Mouse (Mus musculus): ENCODE measurements around the gene Gm13723. TPM values are rescaled to one million over a fixed set of nuclear protein-coding genes. Genes with fewer than 3 reads are reported as not detected.

The Gm13723 gene
- polyA plus RNA-seq (2014; fragmentation: Illumina TruSeq; extraction: RNeasy Lipid Tissue Mini Kit (QIAGEN cat#74804); ENCODE audit: low read depth, low replicate concordance) = not detected

DNA sequence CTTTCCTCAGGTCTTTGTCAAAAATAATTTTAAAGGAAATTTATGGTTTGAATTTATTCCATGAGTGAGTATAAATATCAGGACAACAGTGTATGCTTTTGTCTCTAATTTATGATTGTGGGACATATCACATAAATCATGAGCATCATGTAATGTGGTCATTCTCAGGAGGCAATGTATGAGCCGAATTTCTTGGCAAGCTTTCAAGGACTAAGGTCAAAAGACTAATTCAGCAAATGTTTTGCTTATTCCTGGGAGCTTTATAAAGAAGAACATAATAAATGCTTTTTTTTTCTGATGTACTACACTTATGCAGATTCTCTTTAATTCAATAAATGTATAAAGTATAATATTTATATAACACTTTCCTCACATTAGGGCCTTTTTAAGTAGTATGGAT lies at the start of gene Gm13723:
Gm13723 (minus strand) TSS at position 101 of the 400 bp plus-strand sequence.

GRCm38 (mm10) chr2:86892116-86892515 lies 17.5 kb upstream of the Gm13723 start, which contains the start of gene Olfr1097:
Olfr1097 (minus strand) TSS chr2:86892216.

DNA sequence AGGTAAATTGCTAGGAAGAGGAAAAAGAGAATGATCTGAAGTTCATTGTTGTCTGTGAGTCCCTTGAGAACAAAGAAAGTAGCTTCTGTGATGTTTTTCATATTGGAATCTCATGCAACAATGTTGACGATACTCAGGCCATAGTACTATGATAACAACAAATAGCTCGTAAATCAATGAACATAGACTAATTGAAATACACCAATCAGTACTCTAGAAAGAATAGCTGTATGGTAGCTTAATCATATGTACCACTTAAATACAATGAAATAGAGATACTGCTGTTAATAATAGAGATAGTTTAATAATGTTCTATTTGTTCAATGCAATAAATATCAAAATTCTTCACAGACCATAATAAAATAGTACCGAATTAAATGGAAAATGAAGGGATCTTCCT lies 23.0 kb downstream of the Gm13723 start, which contains the start of gene Olfr1095:
Olfr1095 (minus strand) TSS at position 101 of the 400 bp plus-strand sequence.

GRCm38 (mm10) chr2:86824363-86824762 lies 50.2 kb downstream of the Gm13723 start, which contains the start of gene Olfr1094:
Olfr1094 (plus strand) TSS chr2:86824663.

Other genes starting within 250 kb of the Gm13723 start
- gene Olfr1084, start 235.1 kb downstream of the Gm13723 start, polyA plus RNA-seq (2014; fragmentation: Illumina TruSeq; extraction: RNeasy Lipid Tissue Mini Kit (QIAGEN cat#74804); ENCODE audit: low read depth, low replicate concordance) = not detected
- gene Olfr1085, start 212.8 kb downstream of the Gm13723 start, polyA plus RNA-seq (2014; fragmentation: Illumina TruSeq; extraction: RNeasy Lipid Tissue Mini Kit (QIAGEN cat#74804); ENCODE audit: low read depth, low replicate concordance) = not detected
- gene Olfr1086, start 194.7 kb downstream of the Gm13723 start, polyA plus RNA-seq (2014; fragmentation: Illumina TruSeq; extraction: RNeasy Lipid Tissue Mini Kit (QIAGEN cat#74804); ENCODE audit: low read depth, low replicate concordance) = not detected
- gene Olfr1087, start 176.4 kb downstream of the Gm13723 start, polyA plus RNA-seq (2014; fragmentation: Illumina TruSeq; extraction: RNeasy Lipid Tissue Mini Kit (QIAGEN cat#74804); ENCODE audit: low read depth, low replicate concordance) = not detected
- gene Olfr1089, start 141.1 kb downstream of the Gm13723 start, polyA plus RNA-seq (2014; fragmentation: Illumina TruSeq; extraction: RNeasy Lipid Tissue Mini Kit (QIAGEN cat#74804); ENCODE audit: low read depth, low replicate concordance) = not detected
- gene Olfr1090, start 115.8 kb downstream of the Gm13723 start, polyA plus RNA-seq (2014; fragmentation: Illumina TruSeq; extraction: RNeasy Lipid Tissue Mini Kit (QIAGEN cat#74804); ENCODE audit: low read depth, low replicate concordance) = not detected
- gene Olfr1093, start 92.3 kb downstream of the Gm13723 start, polyA plus RNA-seq (2014; fragmentation: Illumina TruSeq; extraction: RNeasy Lipid Tissue Mini Kit (QIAGEN cat#74804); ENCODE audit: low read depth, low replicate concordance) = not detected
- gene Olfr141, start 64.8 kb downstream of the Gm13723 start, polyA plus RNA-seq (2014; fragmentation: Illumina TruSeq; extraction: RNeasy Lipid Tissue Mini Kit (QIAGEN cat#74804); ENCODE audit: low read depth, low replicate concordance) = not detected
- not detected for gene Olfr1094, start 50.1 kb downstream of the Gm13723 start, polyA plus RNA-seq (2014; fragmentation: Illumina TruSeq; extraction: RNeasy Lipid Tissue Mini Kit (QIAGEN cat#74804); ENCODE audit: low read depth, low replicate concordance)
- not detected for gene Olfr1095, start 23.1 kb downstream of the Gm13723 start, polyA plus RNA-seq (2014; fragmentation: Illumina TruSeq; extraction: RNeasy Lipid Tissue Mini Kit (QIAGEN cat#74804); ENCODE audit: low read depth, low replicate concordance)
- not detected for gene Olfr1097, start 17.4 kb upstream of the Gm13723 start, polyA plus RNA-seq (2014; fragmentation: Illumina TruSeq; extraction: RNeasy Lipid Tissue Mini Kit (QIAGEN cat#74804); ENCODE audit: low read depth, low replicate concordance)
- gene Olfr1098, start 49.7 kb upstream of the Gm13723 start, polyA plus RNA-seq (2014; fragmentation: Illumina TruSeq; extraction: RNeasy Lipid Tissue Mini Kit (QIAGEN cat#74804); ENCODE audit: low read depth, low replicate concordance) = not detected
- gene Olfr1099, start 85.9 kb upstream of the Gm13723 start, polyA plus RNA-seq (2014; fragmentation: Illumina TruSeq; extraction: RNeasy Lipid Tissue Mini Kit (QIAGEN cat#74804); ENCODE audit: low read depth, low replicate concordance) = not detected
- gene Olfr1100, start 105.2 kb upstream of the Gm13723 start, polyA plus RNA-seq (2014; fragmentation: Illumina TruSeq; extraction: RNeasy Lipid Tissue Mini Kit (QIAGEN cat#74804); ENCODE audit: low read depth, low replicate concordance) = not detected
- gene Olfr1101, start 116.4 kb upstream of the Gm13723 start, polyA plus RNA-seq (2014; fragmentation: Illumina TruSeq; extraction: RNeasy Lipid Tissue Mini Kit (QIAGEN cat#74804); ENCODE audit: low read depth, low replicate concordance) = not detected
- gene Olfr1102, start 123.6 kb upstream of the Gm13723 start, polyA plus RNA-seq (2014; fragmentation: Illumina TruSeq; extraction: RNeasy Lipid Tissue Mini Kit (QIAGEN cat#74804); ENCODE audit: low read depth, low replicate concordance) = not detected
- not detected for gene Olfr1104, start 152.3 kb upstream of the Gm13723 start, polyA plus RNA-seq (2014; fragmentation: Illumina TruSeq; extraction: RNeasy Lipid Tissue Mini Kit (QIAGEN cat#74804); ENCODE audit: low read depth, low replicate concordance)
- gene Olfr1105, start 161.7 kb upstream of the Gm13723 start, polyA plus RNA-seq (2014; fragmentation: Illumina TruSeq; extraction: RNeasy Lipid Tissue Mini Kit (QIAGEN cat#74804); ENCODE audit: low read depth, low replicate concordance) = not detected
- gene Olfr1106, start 177.5 kb upstream of the Gm13723 start, polyA plus RNA-seq (2014; fragmentation: Illumina TruSeq; extraction: RNeasy Lipid Tissue Mini Kit (QIAGEN cat#74804); ENCODE audit: low read depth, low replicate concordance) = not detected
- gene Olfr1107, start 201.0 kb upstream of the Gm13723 start, polyA plus RNA-seq (2014; fragmentation: Illumina TruSeq; extraction: RNeasy Lipid Tissue Mini Kit (QIAGEN cat#74804); ENCODE audit: low read depth, low replicate concordance) = not detected
- not detected for gene Olfr1109, start 221.2 kb upstream of the Gm13723 start, polyA plus RNA-seq (2014; fragmentation: Illumina TruSeq; extraction: RNeasy Lipid Tissue Mini Kit (QIAGEN cat#74804); ENCODE audit: low read depth, low replicate concordance)
- not detected for gene Olfr259, start 239.8 kb upstream of the Gm13723 start, polyA plus RNA-seq (2014; fragmentation: Illumina TruSeq; extraction: RNeasy Lipid Tissue Mini Kit (QIAGEN cat#74804); ENCODE audit: low read depth, low replicate concordance)

Data from liver, adult 10 weeks (tissue).